Mouse (Mus musculus) G1E (cell line): ENCODE results near the gene Ninj1.

Source experiments
- CTCF ChIP-seq: IDR thresholded peaks from 2 replicates; pipeline ENCODE4 v1.5.1; 2012; ENCODE audit warnings: low read depth, low read length, inconsistent platforms, mixed read lengths
- POLR2AphosphoS5 ChIP-seq: IDR thresholded peaks from 2 replicates; pipeline ENCODE4 v1.6.1; 2012; ENCODE audit warnings: low read depth, low read length, inconsistent platforms; ENCODE audit not compliant: insufficient replicate concordance

GRCm38 (mm10) chr13:49243492-49243891 is 56.2 kb downstream of the Ninj1 start:
- TF ChIP-seq CTCF (no peak), POLR2AphosphoS5 (no peak)
